Mouse (Mus musculus): ENCODE data around the gene Ube2u. TPM values are rescaled to one million over a fixed set of nuclear protein-coding genes. Genes with fewer than 3 reads are reported as not detected.

Gene Ube2u
- not detected in 2 replicates for polyA plus RNA-seq (2015; fragmentation: Nextera tagmentation; extraction: Ambion mirVana)

DNA sequence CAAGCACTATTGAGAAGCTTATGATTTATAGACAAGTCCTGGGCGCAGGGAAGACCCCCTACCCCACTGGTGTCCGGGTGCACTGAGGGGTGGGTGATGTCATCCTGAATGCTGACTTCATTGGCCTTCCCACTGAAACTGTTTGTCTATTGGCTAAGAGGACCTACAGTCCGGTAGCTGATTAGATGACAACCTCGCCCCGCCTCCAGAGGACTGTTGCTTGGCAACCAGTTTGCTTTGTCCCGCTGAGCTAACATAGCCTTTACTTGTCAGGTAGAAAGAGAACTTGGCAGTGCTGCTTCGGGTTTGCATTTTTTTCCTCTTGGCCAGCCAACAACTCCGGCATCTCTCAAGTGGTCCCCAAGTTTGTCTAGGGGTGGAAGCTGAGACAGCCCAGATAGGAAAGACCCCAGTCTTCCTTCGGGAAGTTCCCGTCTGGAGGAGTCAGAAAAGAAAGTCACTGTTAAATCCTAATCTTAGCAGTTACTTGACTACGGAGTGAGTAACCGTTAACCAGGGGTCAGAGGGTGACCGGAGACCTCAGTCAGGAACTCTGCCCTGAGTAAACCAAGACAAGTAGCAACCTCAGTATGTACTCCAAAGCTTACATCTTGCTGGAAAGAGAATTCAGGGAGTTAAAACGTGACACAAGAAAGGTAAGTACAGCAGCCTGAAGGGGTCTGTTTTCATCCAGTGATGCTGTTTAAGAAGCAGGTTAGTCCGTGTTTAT is at the start of gene Ube2u:
Ube2u (plus strand) TSS at position 258 of the 730 bp plus-strand sequence.

All from skeletal muscle tissue, postnatal 0 days (tissue).